Mouse (Mus musculus): ENCODE data around the gene Gatd1.

DNA sequence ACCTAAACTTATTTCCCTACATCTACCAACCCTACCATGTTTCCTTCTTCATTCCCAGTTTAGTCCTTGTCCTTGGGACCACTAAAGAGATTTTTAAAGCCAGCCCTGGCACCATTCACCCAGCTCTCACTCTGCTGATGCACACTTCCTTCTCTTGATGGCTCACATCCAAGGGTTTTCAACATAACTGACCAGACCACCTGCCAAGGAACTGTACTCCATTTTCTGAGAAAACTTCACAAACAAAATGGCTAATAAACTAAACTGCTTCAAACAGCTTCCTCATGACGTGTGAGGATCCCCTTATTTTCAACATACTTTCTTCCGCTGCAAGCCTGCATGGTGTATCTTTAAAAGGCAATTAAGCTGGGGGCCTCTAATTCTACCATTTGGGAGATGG, 39.7 kb upstream of the Gatd1 start:
- no peak for TF ChIP-seq ZNF384 (IDR thresholded peaks at IDR 0.05; ENCODE audit: low read depth, low read length)
- TF ChIP-seq HCFC1 (IDR thresholded peaks at IDR 0.05; ENCODE audit: borderline replicate concordance, insufficient read depth, low read length) = no peak
- no peak for TF ChIP-seq CHD2 (IDR thresholded peaks at IDR 0.05; ENCODE audit: low read depth, low read length)
- TF ChIP-seq ZC3H11A (IDR thresholded peaks at IDR 0.05; ENCODE audit: borderline replicate concordance, low read depth, low read length) = no peak
- no peak for TF ChIP-seq MAFK (IDR thresholded peaks at IDR 0.05; ENCODE audit: insufficient read depth, low read depth, low read length)
